Mouse (Mus musculus): ENCODE data around the gene Rnd3. TPM values are rescaled to one million over a fixed set of nuclear protein-coding genes. Genes with fewer than 3 reads are reported as not detected.

Rnd3 gene
- polyA plus RNA-seq, 1 experiment from 2014 or later = 117 TPM

DNA sequence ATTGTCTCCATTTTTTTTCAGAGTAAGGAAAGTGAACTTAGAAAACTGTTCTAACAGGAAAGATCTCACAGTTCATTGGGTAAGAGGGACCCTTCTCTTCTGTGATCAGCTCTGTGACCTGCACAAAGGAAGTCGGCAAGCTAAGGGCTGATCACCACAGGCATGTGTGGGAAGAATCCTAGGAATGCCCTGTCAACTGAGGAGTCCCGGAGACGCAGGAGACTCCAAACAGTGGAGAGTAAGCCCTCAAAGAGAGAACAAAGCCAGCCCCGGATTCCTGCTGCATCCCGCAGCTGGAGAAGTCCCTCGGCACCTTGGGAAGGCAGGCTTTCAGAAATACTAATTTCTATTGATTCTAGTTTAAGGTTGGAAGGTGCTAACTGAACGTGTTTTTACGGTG is 8.4 kb downstream of the Rnd3 start:
- Histone ChIP-seq H3K36me3 (ENCODE audit: control insufficient read depth, insufficient read depth, low read length) (no peaks in the 10 kb centered on the region; the same call in 1 of the 2 replicates), H3K4me3 (ENCODE audit: low read depth, low read length) (peak overlapping the region; percentile 19), H3K4me1 (ENCODE audit: control insufficient read depth, insufficient read depth, low read length) (peaks cover 58% of the 10 kb centered on the region), H3K9me3 (ENCODE audit: control insufficient read depth, low read length) (no peaks in the 10 kb centered on the region), H3K27ac (ENCODE audit: low read depth, low read length) (peak overlapping the region; percentile 17; the same call in 1 of the 2 replicates), H3K9ac (replicated peaks; ENCODE audit: low read depth, low read length) (peak overlapping the region; percentile 4; the same call in 1 of the 2 replicates), H3K27me3 (ENCODE audit: control insufficient read depth, insufficient read depth, low read length) (no peaks in the 10 kb centered on the region), H3K4me2 (ENCODE audit: low read depth, low read length) (peak overlapping the region; percentile 31)
- ATAC-seq (ENCODE audit: low read depth) = peak; percentile 71; the same call in 1 of the 2 replicates
- 0% methylated on average over 8 of the region's 8 CpGs for WGBS

DNA sequence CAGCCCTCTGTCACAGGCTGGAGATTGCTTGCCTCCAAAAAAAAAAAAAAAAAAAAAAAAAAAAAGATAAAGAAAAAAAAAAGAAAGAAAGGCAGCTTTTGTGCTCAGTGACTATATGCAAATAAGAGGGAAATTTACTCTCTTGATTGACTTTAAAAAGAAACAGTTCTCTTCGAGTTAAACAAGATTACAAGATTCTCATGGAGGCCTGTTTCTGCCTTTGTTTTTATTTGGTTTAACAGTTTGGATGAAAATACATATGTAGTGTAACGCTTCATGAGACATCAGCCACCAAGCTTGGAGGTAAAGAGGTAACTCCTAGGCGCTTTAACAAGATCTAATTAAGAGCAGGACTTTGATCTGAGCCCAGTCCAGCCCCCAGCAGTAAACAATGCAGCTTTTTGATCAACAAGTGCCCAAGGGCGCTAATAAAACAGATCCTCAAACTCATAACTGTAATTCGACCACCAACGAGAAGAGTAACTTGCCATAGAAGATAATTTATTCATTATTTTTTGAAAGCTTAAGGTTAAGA is 8.9 kb downstream of the Rnd3 start:
- Histone ChIP-seq H3K27ac (ENCODE audit: low read depth, low read length) (no peak overlapping the region; the same call in 1 of the 2 replicates), H3K4me1 (ENCODE audit: control insufficient read depth, insufficient read depth, low read length) (peaks cover 58% of the 10 kb centered on the region), H3K4me2 (ENCODE audit: low read depth, low read length) (peak overlapping the region; percentile 31), H3K36me3 (ENCODE audit: control insufficient read depth, insufficient read depth, low read length) (peaks cover under 1% of the 10 kb centered on the region; the same call in 1 of the 2 replicates), H3K4me3 (ENCODE audit: low read depth, low read length) (no peak overlapping the region; the same call in 1 of the 2 replicates), H3K27me3 (ENCODE audit: control insufficient read depth, insufficient read depth, low read length) (no peaks in the 10 kb centered on the region), H3K9ac (replicated peaks; ENCODE audit: low read depth, low read length) (no peak overlapping the region), H3K9me3 (ENCODE audit: control insufficient read depth, low read length) (no peaks in the 10 kb centered on the region)
- 4% methylated on average over 6 of the region's 6 CpGs for WGBS
- ATAC-seq (ENCODE audit: low read depth) = peak; percentile 48; the same call in 1 of the 2 replicates

DNA sequence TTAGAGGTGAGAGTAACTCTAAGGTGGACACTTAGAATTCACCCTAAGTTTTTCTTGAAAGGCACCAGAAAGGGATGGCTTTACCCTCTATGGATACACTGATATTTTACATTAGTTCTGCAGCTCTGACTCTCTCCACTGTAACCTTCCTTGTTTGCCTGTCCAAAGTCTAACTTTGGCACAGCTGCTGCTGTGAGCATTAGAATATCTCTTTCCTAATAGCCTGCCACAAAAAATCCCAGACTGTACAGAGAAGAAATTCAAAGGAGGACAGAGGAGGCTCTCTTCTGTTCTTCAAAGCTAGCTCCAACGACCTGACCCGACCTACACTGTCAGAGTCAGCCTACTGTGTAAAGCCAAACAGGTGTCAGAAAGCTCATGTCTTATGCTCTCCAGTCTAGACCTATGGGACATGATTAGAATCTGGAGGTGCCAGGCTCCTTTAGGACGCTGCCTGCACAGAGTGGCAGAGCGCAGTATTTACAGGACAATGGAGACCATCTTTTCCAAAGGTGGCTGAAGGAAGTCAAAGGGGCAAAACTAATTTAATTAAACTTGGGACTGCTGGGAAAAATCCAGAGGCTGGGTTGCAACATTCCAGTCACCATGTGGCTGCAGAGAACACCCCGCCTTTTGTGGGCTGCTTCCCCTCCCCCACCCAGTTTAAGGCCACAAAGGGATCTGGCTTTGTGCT is 9.5 kb downstream of the Rnd3 start:
- H3K27me3 ChIP-seq (ENCODE audit: control insufficient read depth, insufficient read depth, low read length) = no peaks in the 10 kb centered on the region
- H3K4me1 ChIP-seq (ENCODE audit: control insufficient read depth, insufficient read depth, low read length) = peaks cover 52% of the 10 kb centered on the region
- peak overlapping the region; percentile 25; the same call in 1 of the 2 replicates for H3K4me2 ChIP-seq (ENCODE audit: low read depth, low read length)
- no peak overlapping the region for H3K4me3 ChIP-seq (ENCODE audit: low read depth, low read length)
- ATAC-seq (ENCODE audit: low read depth) = peak; percentile 84; the same call in 1 of the 2 replicates
- 0 out of 2 replicates have a peak overlapping the region, but pooled peaks have one; percentile 40 for H3K27ac ChIP-seq (ENCODE audit: low read depth, low read length)
- 5% methylated on average over 5 of the region's 5 CpGs for WGBS
- H3K9ac ChIP-seq (replicated peaks; ENCODE audit: low read depth, low read length) = no peak overlapping the region
- H3K36me3 ChIP-seq (ENCODE audit: control insufficient read depth, insufficient read depth, low read length) = peaks cover 7% of the 10 kb centered on the region
- no peaks in the 10 kb centered on the region for H3K9me3 ChIP-seq (ENCODE audit: control insufficient read depth, low read length)

DNA sequence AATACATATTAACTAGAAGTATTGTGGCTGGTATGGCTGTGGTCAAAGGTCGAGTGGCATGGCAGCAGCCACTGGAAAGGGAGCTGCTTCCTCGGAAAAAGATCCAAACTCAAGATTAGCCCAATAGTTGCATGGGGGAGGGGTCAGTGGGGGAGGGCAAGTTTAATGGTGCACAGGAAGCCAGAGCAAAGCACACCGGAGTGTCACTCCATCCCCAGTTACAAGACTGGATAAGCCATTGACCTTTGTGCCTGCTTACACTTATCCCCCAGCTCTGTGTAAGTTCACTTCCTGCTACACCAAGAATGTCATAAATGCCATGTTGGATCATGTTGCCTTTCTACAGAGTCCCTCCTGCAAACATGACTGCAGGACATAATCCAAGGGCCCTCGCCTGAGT is 11.2 kb downstream of the Rnd3 start:
- no peak overlapping the region for H3K27ac ChIP-seq (ENCODE audit: low read depth, low read length)
- H3K9me3 ChIP-seq (ENCODE audit: control insufficient read depth, low read length) = no peaks in the 10 kb centered on the region
- ATAC-seq (ENCODE audit: low read depth) = no peak
- peaks cover 16% of the 10 kb centered on the region for H3K36me3 ChIP-seq (ENCODE audit: control insufficient read depth, insufficient read depth, low read length)
- peaks cover 39% of the 10 kb centered on the region for H3K4me1 ChIP-seq (ENCODE audit: control insufficient read depth, insufficient read depth, low read length)
- H3K4me2 ChIP-seq (ENCODE audit: low read depth, low read length) = no peak overlapping the region
- no peak overlapping the region for H3K9ac ChIP-seq (replicated peaks; ENCODE audit: low read depth, low read length)
- no peak overlapping the region for H3K4me3 ChIP-seq (ENCODE audit: low read depth, low read length)
- 61% methylated on average over 4 of the region's 4 CpGs for WGBS
- no peaks in the 10 kb centered on the region for H3K27me3 ChIP-seq (ENCODE audit: control insufficient read depth, insufficient read depth, low read length)

GRCm38 (mm10) chr2:51132181-51132580 is 16.7 kb downstream of the Rnd3 start:
- Histone ChIP-seq H3K9ac (replicated peaks; ENCODE audit: low read depth, low read length) (no peak overlapping the region), H3K4me3 (ENCODE audit: low read depth, low read length) (no peak overlapping the region), H3K36me3 (ENCODE audit: control insufficient read depth, insufficient read depth, low read length) (peaks cover 31% of the 10 kb centered on the region), H3K4me2 (ENCODE audit: low read depth, low read length) (no peak overlapping the region), H3K9me3 (ENCODE audit: control insufficient read depth, low read length) (no peaks in the 10 kb centered on the region), H3K4me1 (ENCODE audit: control insufficient read depth, insufficient read depth, low read length) (no peaks in the 10 kb centered on the region), H3K27ac (ENCODE audit: low read depth, low read length) (no peak overlapping the region), H3K27me3 (ENCODE audit: control insufficient read depth, insufficient read depth, low read length) (no peaks in the 10 kb centered on the region)
- ATAC-seq (ENCODE audit: low read depth) = no peak
- WGBS = 61% methylated on average over 20 of the region's 20 CpGs

- WGBS = 90% methylated on average over 4 of the region's 4 CpGs
- peaks cover 19% of the 10 kb centered on the region; the same call in 1 of the 2 replicates for H3K36me3 ChIP-seq (ENCODE audit: control insufficient read depth, insufficient read depth, low read length)
- H3K4me2 ChIP-seq (ENCODE audit: low read depth, low read length) = no peak overlapping the region
- no peak overlapping the region for H3K4me3 ChIP-seq (ENCODE audit: low read depth, low read length)
- H3K4me1 ChIP-seq (ENCODE audit: control insufficient read depth, insufficient read depth, low read length) = no peaks in the 10 kb centered on the region
- no peak for ATAC-seq (ENCODE audit: low read depth)
- no peaks in the 10 kb centered on the region for H3K9me3 ChIP-seq (ENCODE audit: control insufficient read depth, low read length)
- H3K9ac ChIP-seq (replicated peaks; ENCODE audit: low read depth, low read length) = no peak overlapping the region
- H3K27me3 ChIP-seq (ENCODE audit: control insufficient read depth, insufficient read depth, low read length) = no peaks in the 10 kb centered on the region
- H3K27ac ChIP-seq (ENCODE audit: low read depth, low read length) = no peak overlapping the region
Observed at GRCm38 (mm10) chr2:51128090-51128489, 20.8 kb downstream of the Rnd3 start.

DNA sequence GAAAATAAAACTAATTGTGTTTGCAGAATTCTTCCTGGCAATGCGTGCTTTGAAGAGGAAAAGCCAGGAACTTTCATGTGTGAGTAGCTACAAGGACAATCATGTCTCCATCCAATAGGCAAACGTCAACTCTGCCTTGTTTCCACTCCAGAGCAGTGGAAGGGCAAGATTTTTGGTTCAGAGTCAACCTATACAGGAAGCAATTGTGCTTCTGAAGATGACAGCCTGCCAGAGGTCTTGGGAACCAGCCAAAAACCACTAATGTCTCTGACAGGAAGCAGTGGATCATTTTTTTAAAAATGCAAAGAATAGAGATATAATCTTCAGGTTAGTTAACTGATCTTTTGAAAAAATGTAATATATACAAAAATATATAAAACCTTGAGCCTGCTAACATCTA is 38.6 kb downstream of the Rnd3 start:
- ATAC-seq (ENCODE audit: low read depth) = no peak
- no peak overlapping the region for H3K9ac ChIP-seq (replicated peaks; ENCODE audit: low read depth, low read length)
- no peak overlapping the region for H3K27ac ChIP-seq (ENCODE audit: low read depth, low read length)
- no peak overlapping the region for H3K4me3 ChIP-seq (ENCODE audit: low read depth, low read length)
- H3K4me1 ChIP-seq (ENCODE audit: control insufficient read depth, insufficient read depth, low read length) = no peaks in the 10 kb centered on the region
- no peak overlapping the region for H3K4me2 ChIP-seq (ENCODE audit: low read depth, low read length)
- no peaks in the 10 kb centered on the region for H3K36me3 ChIP-seq (ENCODE audit: control insufficient read depth, insufficient read depth, low read length)
- no peaks in the 10 kb centered on the region for H3K9me3 ChIP-seq (ENCODE audit: control insufficient read depth, low read length)
- H3K27me3 ChIP-seq (ENCODE audit: control insufficient read depth, insufficient read depth, low read length) = no peaks in the 10 kb centered on the region
- WGBS = 68% methylated on average over 2 of the region's 2 CpGs

- H3K4me3 ChIP-seq (ENCODE audit: low read depth, low read length) = no peak overlapping the region
- no peaks in the 10 kb centered on the region for H3K9me3 ChIP-seq (ENCODE audit: control insufficient read depth, low read length)
- no peaks in the 10 kb centered on the region for H3K4me1 ChIP-seq (ENCODE audit: control insufficient read depth, insufficient read depth, low read length)
- 76% methylated on average over 5 of the region's 5 CpGs for WGBS
- no peak overlapping the region for H3K9ac ChIP-seq (replicated peaks; ENCODE audit: low read depth, low read length)
- H3K27ac ChIP-seq (ENCODE audit: low read depth, low read length) = no peak overlapping the region
- no peaks in the 10 kb centered on the region for H3K27me3 ChIP-seq (ENCODE audit: control insufficient read depth, insufficient read depth, low read length)
- H3K4me2 ChIP-seq (ENCODE audit: low read depth, low read length) = no peak overlapping the region
- H3K36me3 ChIP-seq (ENCODE audit: control insufficient read depth, insufficient read depth, low read length) = no peaks in the 10 kb centered on the region
- ATAC-seq (ENCODE audit: low read depth) = no peak
Observed at GRCm38 (mm10) chr2:51108631-51109030, 40.3 kb downstream of the Rnd3 start.

DNA sequence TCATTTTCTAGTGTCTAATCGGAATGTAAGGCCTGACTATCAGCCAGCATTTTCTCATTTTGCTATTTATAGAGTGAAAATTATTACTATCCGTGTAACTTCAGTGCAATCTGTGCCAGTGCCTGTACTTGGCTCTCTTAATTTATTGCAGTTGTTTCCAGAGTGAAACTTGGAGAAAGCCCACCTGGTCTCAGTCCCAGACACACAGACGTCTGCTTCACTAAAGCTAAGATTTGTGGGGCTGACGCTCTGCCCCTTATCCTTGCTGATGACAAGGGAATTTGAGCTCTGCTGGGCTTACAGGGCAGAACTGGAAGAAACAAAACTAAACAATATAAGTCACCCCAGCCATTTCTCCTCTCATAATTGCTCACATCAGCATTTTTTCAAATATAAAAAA is 47.7 kb downstream of the Rnd3 start:
- ATAC-seq (ENCODE audit: low read depth) = no peak

More for the DNA sequence above, 47.7 kb downstream of the Rnd3 start:
- WGBS = 43% methylated on average over 4 of the region's 4 CpGs
- no peak overlapping the region for H3K27ac ChIP-seq (ENCODE audit: low read depth, low read length)
- no peaks in the 10 kb centered on the region for H3K4me1 ChIP-seq (ENCODE audit: control insufficient read depth, insufficient read depth, low read length)
- H3K9me3 ChIP-seq (ENCODE audit: control insufficient read depth, low read length) = no peaks in the 10 kb centered on the region
- no peaks in the 10 kb centered on the region for H3K36me3 ChIP-seq (ENCODE audit: control insufficient read depth, insufficient read depth, low read length)
- no peaks in the 10 kb centered on the region for H3K27me3 ChIP-seq (ENCODE audit: control insufficient read depth, insufficient read depth, low read length)
- no peak overlapping the region for H3K9ac ChIP-seq (replicated peaks; ENCODE audit: low read depth, low read length)
- H3K4me3 ChIP-seq (ENCODE audit: low read depth, low read length) = no peak overlapping the region
- no peak overlapping the region for H3K4me2 ChIP-seq (ENCODE audit: low read depth, low read length)

All from neural tube, embryonic 14.5 days (tissue).